In genomic region chr3:55590291-55590690, GRCm38 (mm10) we compare ENCODE assay signal across 12 mouse cellular contexts.
A peak's percentile ranks its signal among the peaks of the same experiment; 100 is the strongest.
DNase-seq lines count a peak whose midpoint lies in the region; ATAC-seq and TF ChIP-seq lines count a peak whose summit lies in the region.
"Had no signal": no experiment of that assay in that cellular context is flagged by ENCODE, and none has a peak within 500 bp of the region (broad histone marks: within the 10 kb centered on the region; RNA-seq: fewer than 3 reads in every experiment).

No protein-coding gene starts in this region.

- TF ChIP-seq POLR2A in cerebellum, adult 2 months (IDR thresholded peaks at IDR 0.05; ENCODE audit: borderline replicate concordance, insufficient read depth, low read length), result no peak

- CTCF ChIA-PET in Patski (lab: Charles Lee), result interaction anchor here (1.0 to 3.9 kb wide), 6 partner anchors 8 to 217 kb away, joined by 3 to 18 read pairs (median 4); no protein-coding TSS in a partner anchor

- intact Hi-C loops in left cerebral cortex, postnatal 36 days (cut with DNase I), result no loop called here

- H3K27me3 ChIP-seq in midbrain, embryonic 10.5 days (ENCODE audit: low read depth, poor library complexity, severe bottlenecking), result no peaks in the 10 kb centered on the region
- H3K27me3 ChIP-seq in midbrain, embryonic 16.5 days (ENCODE audit: control insufficient read depth, insufficient read depth, low read depth, low read length), result no peaks in the 10 kb centered on the region
- H3K27me3 ChIP-seq in Patski, result no peaks in the 10 kb centered on the region
- no peaks in the 10 kb centered on the region for H3K27me3 ChIP-seq in cerebellum, adult 2 months (ENCODE audit: control insufficient read depth, insufficient read depth, low read length)
- H3K27me3 ChIP-seq in limb, embryonic 11.5 days (ENCODE audit: control insufficient read depth, insufficient read depth, low read length), result no peaks in the 10 kb centered on the region
- H3K27me3 ChIP-seq: CH12.LX; hindbrain, embryonic 15.5 days had no signal

- H3K9ac ChIP-seq in midbrain, embryonic 16.5 days (ENCODE audit: low read depth, low read length), result no peak overlapping the region
- no peak overlapping the region for H3K9ac ChIP-seq in limb, embryonic 11.5 days (ENCODE audit: low read length)
- H3K9ac ChIP-seq: hindbrain, embryonic 15.5 days had no signal

- POLR2A ChIA-PET in Patski (lab: Charles Lee), result interaction anchor here (0.6 to 1.3 kb wide), 2 partner anchors 10 to 77 kb away, joined by 5 to 7 read pairs; no protein-coding TSS in a partner anchor

- DNase-seq in midbrain, embryonic 10.5 days (ENCODE audit: low spot score), result no peak
- DNase-seq in Patski (ENCODE audit: low read depth, low spot score), result peak; percentile 57
- peak; percentile 73 to 88 for DNase-seq in cerebellum, adult 2 months
- DNase-seq in limb, embryonic 11.5 days (ENCODE audit: low spot score), result no peak
- DNase-seq in kidney, postnatal 4 days, result no peak
- no peak for DNase-seq in left cerebral cortex, postnatal 36 days (ENCODE audit: low spot score in 2 of 2)
- DNase-seq: heart, adult 18-20 months; layer of hippocampus, postnatal 36 days; left cerebral cortex, postnatal 4 days had no signal

- H3K4me1 ChIP-seq in midbrain, embryonic 10.5 days, result peaks cover 57% of the 10 kb centered on the region
- peaks cover 17% of the 10 kb centered on the region for H3K4me1 ChIP-seq in midbrain, embryonic 16.5 days (ENCODE audit: control insufficient read depth, insufficient read depth, low read length)
- H3K4me1 ChIP-seq in cerebellum, adult 2 months (ENCODE audit: control insufficient read depth, insufficient read depth, low read length), result peaks cover 15% of the 10 kb centered on the region
- H3K4me1 ChIP-seq in limb, embryonic 11.5 days (ENCODE audit: control insufficient read depth, insufficient read depth, low read length), result peaks cover 35% of the 10 kb centered on the region

- no peaks in the 10 kb centered on the region for H3K9me3 ChIP-seq in midbrain, embryonic 10.5 days (replicated peaks)
- H3K9me3 ChIP-seq in midbrain, embryonic 16.5 days (replicated peaks; ENCODE audit: control insufficient read depth, low read length, poor library complexity, severe bottlenecking), result no peaks in the 10 kb centered on the region
- no peaks in the 10 kb centered on the region for H3K9me3 ChIP-seq in limb, embryonic 11.5 days (ENCODE audit: control insufficient read depth, low read length)
- H3K9me3 ChIP-seq: hindbrain, embryonic 15.5 days had no signal

- no peaks in the 10 kb centered on the region for H3K36me3 ChIP-seq in midbrain, embryonic 10.5 days
- H3K36me3 ChIP-seq in midbrain, embryonic 16.5 days (ENCODE audit: control insufficient read depth, insufficient read depth, low read length), result no peaks in the 10 kb centered on the region
- no peaks in the 10 kb centered on the region for H3K36me3 ChIP-seq in limb, embryonic 11.5 days (ENCODE audit: control insufficient read depth, insufficient read depth, low read length)
- H3K36me3 ChIP-seq: hindbrain, embryonic 15.5 days had no signal

- 67% methylated on average over 2 of the region's 2 CpGs for WGBS in midbrain, embryonic 10.5 days
- 76% methylated on average over 2 of the region's 2 CpGs for WGBS in midbrain, embryonic 16.5 days
- 8% methylated on average over 2 of the region's 2 CpGs for WGBS in cerebellum, adult 2 months
- WGBS in limb, embryonic 11.5 days, result 68% methylated on average over 2 of the region's 2 CpGs

- no peak for TF ChIP-seq CTCF in Patski (IDR thresholded peaks at IDR 0.05)
- TF ChIP-seq CTCF in cerebellum, adult 2 months (IDR thresholded peaks at IDR 0.05; ENCODE audit: borderline replicate concordance, insufficient read depth, low read depth, low read length), result no peak

- in situ Hi-C loops in Patski (cut with MboI; ENCODE audit: low pct_unique_long_range_greater_than_20kb), result no loop called here

- ATAC-seq in midbrain, embryonic 16.5 days, result no peak
- ATAC-seq in Patski, result peak; percentile 89
- ATAC-seq in limb, embryonic 11.5 days (ENCODE audit: insufficient number of reproducible peaks, low FRiP score, low TSS enrichment, low read depth), result no peak

- no peak overlapping the region for H3K4me2 ChIP-seq in midbrain, embryonic 16.5 days (ENCODE audit: low read length)
- no peak overlapping the region for H3K4me2 ChIP-seq in limb, embryonic 11.5 days (ENCODE audit: low read depth, severe bottlenecking)
- H3K4me2 ChIP-seq: hindbrain, embryonic 15.5 days had no signal

- H3K27ac ChIP-seq in midbrain, embryonic 10.5 days (replicated peaks), result peak overlapping the region; percentile 58; the same call in 1 of the 2 replicates
- no peak overlapping the region for H3K27ac ChIP-seq in midbrain, embryonic 16.5 days (ENCODE audit: low read length)
- peak overlapping the region; percentile 12 for H3K27ac ChIP-seq in cerebellum, adult 2 months (ENCODE audit: insufficient read depth, low read length)
- peak overlapping the region; percentile 58 for H3K27ac ChIP-seq in limb, embryonic 11.5 days (replicated peaks; ENCODE audit: low read depth, low read length)
- H3K27ac ChIP-seq: hindbrain, embryonic 15.5 days had no signal

- no peak overlapping the region for H3K4me3 ChIP-seq in midbrain, embryonic 10.5 days
- H3K4me3 ChIP-seq in midbrain, embryonic 16.5 days (ENCODE audit: low read depth, low read length), result no peak overlapping the region
- no peak overlapping the region for H3K4me3 ChIP-seq in cerebellum, adult 2 months (replicated peaks; ENCODE audit: insufficient read depth, low read depth, low read length)
- H3K4me3 ChIP-seq in limb, embryonic 11.5 days (ENCODE audit: low read depth, low read length), result no peak overlapping the region
- H3K4me3 ChIP-seq: hindbrain, embryonic 15.5 days had no signal

Comparison
In these comparisons a context has a peak if more than half of its experiments do, and no peak if none do; other contexts are left out.
1. DNase-seq: peak in Patski (single experiment) and cerebellum, adult 2 months (2 of 2); none in midbrain, embryonic 10.5 days (single experiment), limb, embryonic 11.5 days (single experiment), kidney, postnatal 4 days (0 of 2) and left cerebral cortex, postnatal 36 days (0 of 2).